Comparison of ENCODE assay signal across 25 mouse cellular contexts in genomic region chr4:120052481-120052880, GRCm38 (mm10). TPM values are rescaled to one million over a fixed set of nuclear protein-coding genes. Genes with fewer than 3 reads are reported as not detected.
DNase-seq lines count a peak whose midpoint lies in the region; ATAC-seq and TF ChIP-seq lines count a peak whose summit lies in the region.
"Had no signal": no experiment of that assay in that cellular context is flagged by ENCODE, and none has a peak within 500 bp of the region (broad histone marks: within the 10 kb centered on the region; RNA-seq: fewer than 3 reads in every experiment).

No protein-coding gene starts in this region.

- peak; percentile 10 for DNase-seq in midbrain, embryonic 11.5 days (ENCODE audit: low spot score, missing footprints)
- DNase-seq in midbrain, postnatal 0 days (ENCODE audit: low spot score), result no peak
- DNase-seq in CH12.LX (ENCODE audit: extremely low read depth), result no peak
- DNase-seq: adrenal gland, adult 2 months; adrenal gland, postnatal 10 days; adrenal gland, postnatal 25 days; B cell, adult 2 months; cerebellum, adult 11-12 months; cerebellum, adult 2 months; cerebellum, adult 9-10 months; cerebellum, postnatal 10 days; cerebellum, postnatal 25 days had no signal

- H3K9ac ChIP-seq in midbrain, embryonic 11.5 days (ENCODE audit: low read length), result no peak overlapping the region
- no peak overlapping the region for H3K9ac ChIP-seq in midbrain, postnatal 0 days (replicated peaks; ENCODE audit: low read length, poor library complexity, severe bottlenecking)
- H3K9ac ChIP-seq in CH12.LX (ENCODE audit: insufficient read depth, low read depth), result no peak overlapping the region
- no peak overlapping the region for H3K9ac ChIP-seq in forebrain, embryonic 16.5 days (replicated peaks; ENCODE audit: low read depth, low read length)
- H3K9ac ChIP-seq: embryonic facial prominence, embryonic 12.5 days; forebrain, embryonic 13.5 days; forebrain, embryonic 15.5 days had no signal

- TF ChIP-seq EP300 in CH12.LX (IDR thresholded peaks at IDR 0.05; ENCODE audit: low read length), result no peak

- H3K27ac ChIP-seq in midbrain, embryonic 11.5 days (ENCODE audit: low read depth, low read length), result no peak overlapping the region
- no peak overlapping the region for H3K27ac ChIP-seq in midbrain, postnatal 0 days (ENCODE audit: low read depth, low read length)
- H3K27ac ChIP-seq in CH12.LX (ENCODE audit: insufficient read depth, low read depth) (peak overlapping the region; percentile 96), macrophage (peak overlapping the region; percentile 86)
- H3K27ac ChIP-seq in forebrain, embryonic 16.5 days (ENCODE audit: low read length), result no peak overlapping the region
- H3K27ac ChIP-seq: embryonic facial prominence, embryonic 10.5 days; embryonic facial prominence, embryonic 12.5 days; forebrain, embryonic 13.5 days; forebrain, embryonic 15.5 days had no signal

- H3K4me3 ChIP-seq in midbrain, embryonic 11.5 days (ENCODE audit: low read depth, low read length), result no peak overlapping the region
- H3K4me3 ChIP-seq in midbrain, postnatal 0 days (ENCODE audit: low read depth, low read length), result no peak overlapping the region
- H3K4me3 ChIP-seq in CH12.LX (replicated peaks in 1 of 3; ENCODE audit: low read depth in 2 of 3, low read length in 2 of 3, poor library complexity in 1 of 3) (no peak overlapping the region), macrophage (ENCODE audit: inconsistent target) (no peak overlapping the region)
- no peak overlapping the region for H3K4me3 ChIP-seq in forebrain, embryonic 16.5 days (replicated peaks; ENCODE audit: low read length)
- H3K4me3 ChIP-seq: embryonic facial prominence, embryonic 10.5 days; embryonic facial prominence, embryonic 12.5 days; forebrain, embryonic 13.5 days; forebrain, embryonic 15.5 days had no signal

- no peaks in the 10 kb centered on the region for H3K4me1 ChIP-seq in midbrain, embryonic 11.5 days (ENCODE audit: control insufficient read depth, insufficient read depth, low read length)
- H3K4me1 ChIP-seq in midbrain, postnatal 0 days (ENCODE audit: insufficient read depth, low read length), result no peaks in the 10 kb centered on the region
- H3K4me1 ChIP-seq in CH12.LX (ENCODE audit: control insufficient read depth in 1 of 2, insufficient read depth in 2 of 2), result peaks cover 67 to 95% of the 10 kb centered on the region in 2 experiments
- H3K4me1 ChIP-seq in forebrain, embryonic 16.5 days (replicated peaks; ENCODE audit: control insufficient read depth, insufficient read depth, low read length), result no peaks in the 10 kb centered on the region
- H3K4me1 ChIP-seq: embryonic facial prominence, embryonic 10.5 days; embryonic facial prominence, embryonic 12.5 days; forebrain, embryonic 13.5 days; forebrain, embryonic 15.5 days had no signal

- TF ChIP-seq RAD21 in CH12.LX (IDR thresholded peaks at IDR 0.05; ENCODE audit: low read depth, low read length), result no peak

- H3K9me3 ChIP-seq in midbrain, embryonic 11.5 days (ENCODE audit: control insufficient read depth, low read length), result no peaks in the 10 kb centered on the region
- no peaks in the 10 kb centered on the region for H3K9me3 ChIP-seq in midbrain, postnatal 0 days (ENCODE audit: low read length)
- no peaks in the 10 kb centered on the region for H3K9me3 ChIP-seq in CH12.LX (replicated peaks; ENCODE audit: low read length)
- no peaks in the 10 kb centered on the region for H3K9me3 ChIP-seq in forebrain, embryonic 16.5 days (ENCODE audit: control insufficient read depth, low read length)
- H3K9me3 ChIP-seq: embryonic facial prominence, embryonic 10.5 days; embryonic facial prominence, embryonic 12.5 days; forebrain, embryonic 13.5 days; forebrain, embryonic 15.5 days had no signal

- TF ChIP-seq POLR2A in CH12.LX (IDR thresholded peaks at IDR 0.05; ENCODE audit: low read depth, low read length), result no peak

- no peak overlapping the region for H3K4me2 ChIP-seq in midbrain, embryonic 11.5 days
- H3K4me2 ChIP-seq in midbrain, postnatal 0 days (ENCODE audit: low read depth, low read length, poor library complexity, severe bottlenecking), result no peak overlapping the region
- no peak overlapping the region for H3K4me2 ChIP-seq in CH12.LX (ENCODE audit: insufficient read depth, low read depth, poor library complexity, severe bottlenecking)
- no peak overlapping the region for H3K4me2 ChIP-seq in forebrain, embryonic 16.5 days (ENCODE audit: low read length)
- H3K4me2 ChIP-seq: embryonic facial prominence, embryonic 12.5 days; forebrain, embryonic 13.5 days; forebrain, embryonic 15.5 days had no signal

- no peaks in the 10 kb centered on the region for H3K27me3 ChIP-seq in midbrain, embryonic 11.5 days (ENCODE audit: control insufficient read depth, insufficient read depth, low read length)
- no peaks in the 10 kb centered on the region for H3K27me3 ChIP-seq in midbrain, postnatal 0 days (ENCODE audit: insufficient read depth, low read length)
- no peaks in the 10 kb centered on the region for H3K27me3 ChIP-seq in CH12.LX (replicated peaks)
- H3K27me3 ChIP-seq in forebrain, embryonic 16.5 days (replicated peaks; ENCODE audit: control insufficient read depth, insufficient read depth, low read length), result no peaks in the 10 kb centered on the region
- H3K27me3 ChIP-seq: embryonic facial prominence, embryonic 12.5 days; forebrain, embryonic 13.5 days; forebrain, embryonic 15.5 days had no signal

- no peaks in the 10 kb centered on the region for H3K36me3 ChIP-seq in midbrain, embryonic 11.5 days (ENCODE audit: control insufficient read depth, insufficient read depth, low read length)
- no peaks in the 10 kb centered on the region for H3K36me3 ChIP-seq in midbrain, postnatal 0 days (ENCODE audit: insufficient read depth, low read length)
- H3K36me3 ChIP-seq in CH12.LX (replicated peaks in 1 of 2; ENCODE audit: control insufficient read depth in 1 of 2, insufficient read depth in 1 of 2, low read length in 1 of 2) (peaks cover 0 to 53% of the 10 kb centered on the region in 2 experiments), macrophage (ENCODE audit: inconsistent target) (no peaks in the 10 kb centered on the region)
- H3K36me3 ChIP-seq in forebrain, embryonic 16.5 days (ENCODE audit: control insufficient read depth, insufficient read depth), result no peaks in the 10 kb centered on the region
- H3K36me3 ChIP-seq: embryonic facial prominence, embryonic 10.5 days; embryonic facial prominence, embryonic 12.5 days; forebrain, embryonic 15.5 days had no signal

- in situ Hi-C loops in CH12.LX (cut with MboI; ENCODE audit: low pct_ligation_motif_present, low pct_unique_long_range_greater_than_20kb, low sequenced_read_pairs), result loop anchor here (5.0 kb wide), 1 partner anchor 85 kb away; no protein-coding TSS in a partner anchor

- no peak for ATAC-seq in midbrain, embryonic 11.5 days (ENCODE audit: low FRiP score)
- no peak for ATAC-seq in midbrain, postnatal 0 days (ENCODE audit: low FRiP score)
- ATAC-seq in forebrain, embryonic 16.5 days, result no peak
- ATAC-seq: forebrain, embryonic 13.5 days; forebrain, embryonic 15.5 days had no signal

- TF ChIP-seq CTCF in midbrain, postnatal 0 days (IDR thresholded peaks at IDR 0.05), result no peak
- TF ChIP-seq CTCF in CH12.LX (conservative IDR thresholded peaks at IDR 0.05 in 1 of 2, IDR thresholded peaks at IDR 0.05 in 1 of 2; ENCODE audit: low read depth in 2 of 2, low read length in 2 of 2), result no peak

- dilution Hi-C loops in CH12.LX (cut with MboI; ENCODE audit: extremely low pct_ligation_motif_present, extremely low pct_unique_long_range_greater_than_20kb, low sequenced_read_pairs), result no loop called here

- H3K79me2 ChIP-seq in CH12.LX (replicated peaks; ENCODE audit: control insufficient read depth, extremely low read depth, insufficient read depth, poor library complexity, severe bottlenecking), result peaks cover 30% of the 10 kb centered on the region
- H3K79me2 ChIP-seq in macrophage (ENCODE audit: inconsistent target), result no peaks in the 10 kb centered on the region

TF ChIP-seq in CH12.LX, 34 proteins besides CTCF, POLR2A, EP300 and RAD21:
- TF ChIP-seq MEF2A (IDR thresholded peaks at IDR 0.05; ENCODE audit: borderline replicate concordance, low read depth, low read length) (no peak), ZNF384 (IDR thresholded peaks at IDR 0.05; ENCODE audit: low read depth, low read length) (no peak), MYC (IDR thresholded peaks at IDR 0.05; ENCODE audit: low read depth, low read length) (no peak), JUND (conservative IDR thresholded peaks at IDR 0.05; ENCODE audit: low read depth, low read length) (no peak), POLR2AphosphoS2 (IDR thresholded peaks at IDR 0.05; ENCODE audit: low read depth, low read length) (peak; percentile 72), RCOR1 (conservative IDR thresholded peaks at IDR 0.05; ENCODE audit: low read depth, low read length) (no peak), BHLHE40 (IDR thresholded peaks at IDR 0.05; ENCODE audit: low read depth, low read length) (no peak), MAZ (IDR thresholded peaks at IDR 0.05; ENCODE audit: low read depth, low read length) (no peak), ZMIZ1 (IDR thresholded peaks at IDR 0.05; ENCODE audit: low read depth, low read length) (peak; percentile 71; the same call in 1 of the 2 replicates), TBP (conservative IDR thresholded peaks at IDR 0.05; ENCODE audit: low read depth, low read length) (no peak), GABPA (IDR thresholded peaks at IDR 0.05; ENCODE audit: insufficient replicate concordance, low read depth, low read length) (no peak)
TF ChIP-seq in CH12.LX: peak in this region for 2.

RNA-seq across cellular contexts. Expression of gene AL607142.1, which starts 12.3 kb away (rescaled TPM):
- polyA plus RNA-seq in midbrain, embryonic 11.5 days (2014; fragmentation: Nextera tagmentation; extraction: Ambion mirVana), result not detected in 2 replicates
- total RNA-seq in midbrain, postnatal 0 days (2014; rRNA removed), result not detected in 2 replicates
- not detected in 2 replicates for polyA plus RNA-seq in midbrain, postnatal 0 days (2015; fragmentation: Nextera tagmentation; extraction: Ambion mirVana)
- total RNA-seq in CH12.LX (2012; rRNA removed) (not detected in 2 replicates), CH12.LX (2014; rRNA removed) (not detected in 2 replicates)
- polyA plus RNA-seq in CH12.LX (2012; ENCODE audit: insufficient read length, low read depth) (22.0 TPM in 1 of 2 replicates, not detected in the other), macrophage (2018) (not detected in 3 replicates)
- not detected for total RNA-seq in macrophage (2018; cell fraction: chromatin; rRNA removed)
- not detected for total RNA-seq in macrophage (2018; cell fraction: cytosol; rRNA removed)
- not detected for total RNA-seq in macrophage (2018; cell fraction: nucleus; rRNA removed)
- polyA plus RNA-seq in forebrain, embryonic 16.5 days (2015; fragmentation: Nextera tagmentation; extraction: Ambion mirVana), result not detected in 2 replicates
- total RNA-seq: adrenal gland, adult 2 months; adrenal gland, postnatal 10 days; adrenal gland, postnatal 25 days; adrenal gland, postnatal 4 days; ES-E14; MEL had no signal
- polyA plus RNA-seq: adrenal gland, adult 2 months; CD4-positive, CD25-positive, alpha-beta regulatory T cell, adult 4 months; cerebellum, adult 2 months; cortical plate, adult 2 months; embryonic facial prominence, embryonic 10.5 days; embryonic facial prominence, embryonic 12.5 days; embryonic facial prominence, embryonic 14.5 days; forebrain, embryonic 11.5 days; forebrain, embryonic 13.5 days; forebrain, embryonic 15.5 days had no signal

Comparison
In these comparisons a context has a peak if more than half of its experiments do, and no peak if none do; other contexts are left out.
1. H3K27ac ChIP-seq: peak in CH12.LX (single experiment) and macrophage (single experiment); none in midbrain, embryonic 11.5 days (single experiment), midbrain, postnatal 0 days (single experiment) and forebrain, embryonic 16.5 days (single experiment).